Comparison of ENCODE assay signal across 9 mouse cellular contexts in genomic region chr19:27904209-27904608, GRCm38 (mm10).
DNase-seq lines count a peak whose midpoint lies in the region; ATAC-seq and TF ChIP-seq lines count a peak whose summit lies in the region.
"Had no signal": no experiment of that assay in that cellular context is flagged by ENCODE, and none has a peak within 500 bp of the region (broad histone marks: within the 10 kb centered on the region; RNA-seq: fewer than 3 reads in every experiment).

No protein-coding gene starts in this region.

- no peak for TF ChIP-seq CTCF in midbrain, postnatal 0 days (IDR thresholded peaks at IDR 0.05)

- peak overlapping the region; percentile 70 for H3K27ac ChIP-seq in hindbrain, embryonic 13.5 days
- 0 out of 2 replicates have a peak overlapping the region, but pooled peaks have one; percentile 32 for H3K27ac ChIP-seq in midbrain, postnatal 0 days (ENCODE audit: low read depth, low read length)

- no peaks in the 10 kb centered on the region for H3K9me3 ChIP-seq in hindbrain, embryonic 13.5 days
- H3K9me3 ChIP-seq in midbrain, postnatal 0 days (ENCODE audit: low read length): no peaks in the 10 kb centered on the region

- H3K4me3 ChIP-seq in hindbrain, embryonic 13.5 days: no peak overlapping the region
- H3K4me3 ChIP-seq in midbrain, postnatal 0 days (ENCODE audit: low read depth, low read length): no peak overlapping the region

- ATAC-seq in hindbrain, embryonic 13.5 days (ENCODE audit: low FRiP score): peak; percentile 63
- ATAC-seq in midbrain, postnatal 0 days (ENCODE audit: low FRiP score): no peak

- no peak overlapping the region for H3K4me2 ChIP-seq in hindbrain, embryonic 13.5 days
- H3K4me2 ChIP-seq in midbrain, postnatal 0 days (ENCODE audit: low read depth, low read length, poor library complexity, severe bottlenecking): no peak overlapping the region

- H3K4me1 ChIP-seq in hindbrain, embryonic 13.5 days (replicated peaks): peaks cover 18% of the 10 kb centered on the region
- no peaks in the 10 kb centered on the region; the same call in 1 of the 2 replicates for H3K4me1 ChIP-seq in midbrain, postnatal 0 days (ENCODE audit: insufficient read depth, low read length)

- H3K9ac ChIP-seq in hindbrain, embryonic 13.5 days: no peak overlapping the region
- H3K9ac ChIP-seq in midbrain, postnatal 0 days (replicated peaks; ENCODE audit: low read length, poor library complexity, severe bottlenecking): no peak overlapping the region

- DNase-seq in embryo, embryonic 10 days (ENCODE audit: low spot score): peak; percentile 13
- DNase-seq in embryo, embryonic 9.5 days (ENCODE audit: extremely low spot score): no peak
- DNase-seq in Muller cell, postnatal 12 days (ENCODE audit: inconsistent ontology term): peak; percentile 40
- DNase-seq in midbrain, postnatal 0 days (ENCODE audit: low spot score): no peak
- DNase-seq in gastrocnemius, postnatal 36 days: no peak
- DNase-seq in left cerebral cortex, adult 9 months (ENCODE audit: low spot score in 2 of 2): no peak
- no peak for DNase-seq in ovary, adult 18-20 months (ENCODE audit: low spot score)
- DNase-seq: adrenal gland, adult 8-10 months had no signal

- intact Hi-C loops in gastrocnemius, postnatal 36 days (cut with DNase I): no loop called here

- WGBS in hindbrain, embryonic 13.5 days: 18% methylated on average over 4 of the region's 4 CpGs
- WGBS in midbrain, postnatal 0 days: 33% methylated on average over 4 of the region's 4 CpGs

- peaks cover 4% of the 10 kb centered on the region for H3K36me3 ChIP-seq in hindbrain, embryonic 13.5 days
- no peaks in the 10 kb centered on the region for H3K36me3 ChIP-seq in midbrain, postnatal 0 days (ENCODE audit: insufficient read depth, low read length)

- no peaks in the 10 kb centered on the region for H3K27me3 ChIP-seq in hindbrain, embryonic 13.5 days
- no peaks in the 10 kb centered on the region for H3K27me3 ChIP-seq in midbrain, postnatal 0 days (ENCODE audit: insufficient read depth, low read length)

Comparison
In these comparisons a context has a peak if more than half of its experiments do, and no peak if none do; other contexts are left out.
1. DNase-seq: peak in embryo, embryonic 10 days (single experiment) and Muller cell, postnatal 12 days (single experiment); none in embryo, embryonic 9.5 days (single experiment), midbrain, postnatal 0 days (single experiment), gastrocnemius, postnatal 36 days (0 of 2), left cerebral cortex, adult 9 months (0 of 2) and ovary, adult 18-20 months (single experiment).